Mouse (Mus musculus): Measurements from ENCODE around the gene Rnh1. TPM values are rescaled to one million over a fixed set of nuclear protein-coding genes. Genes with fewer than 3 reads are reported as not detected.

The Rnh1 gene
- 59.6 and 64.4 TPM in 2 replicates for polyA plus RNA-seq (2014; fragmentation: Nextera tagmentation; extraction: Ambion mirVana)

DNA sequence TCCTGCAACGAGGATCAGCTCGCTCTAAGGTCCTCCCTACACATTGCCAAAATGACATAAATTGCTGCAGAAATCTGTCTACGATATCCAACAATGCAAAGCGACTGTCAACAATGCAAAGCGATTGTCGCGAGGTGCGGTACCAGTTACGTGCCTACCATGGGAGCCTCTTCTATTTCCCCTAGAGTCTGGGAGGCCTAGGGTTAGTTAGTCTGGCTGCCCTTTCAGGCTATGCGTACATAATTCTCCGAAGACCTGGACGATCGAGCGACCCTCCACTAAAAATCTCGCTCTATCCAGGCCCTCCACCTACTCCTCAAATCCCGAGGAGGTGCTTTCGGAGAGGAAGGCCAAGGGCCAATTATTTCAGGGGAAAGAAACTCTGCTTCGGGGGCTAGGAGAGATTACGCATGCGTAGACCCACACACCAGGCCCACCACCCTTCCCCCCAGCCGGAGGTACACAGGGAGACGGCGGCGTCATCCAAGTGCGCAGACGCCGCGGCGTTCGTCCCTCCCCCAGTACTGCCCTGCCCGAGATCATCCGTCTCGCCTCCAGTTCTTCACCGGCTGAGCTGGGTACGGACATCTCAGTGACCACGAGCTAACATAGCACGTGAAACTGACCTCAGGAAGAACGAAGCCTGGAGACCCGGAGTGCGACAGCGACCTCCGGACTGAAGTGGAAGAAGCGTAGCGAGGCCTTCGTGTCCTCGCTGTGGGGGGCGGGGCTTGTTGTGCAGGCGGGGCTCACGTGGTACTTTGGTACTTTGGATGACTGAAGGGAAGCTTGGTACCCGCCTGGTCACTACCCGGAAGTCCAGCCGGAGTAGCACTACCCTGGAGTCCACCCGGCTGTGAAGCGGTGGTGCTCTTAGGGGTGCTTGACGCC, at the start of gene Rnh1:
TSS of gene Rnh1 (minus strand) at position 742 of the 891 bp plus-strand sequence.
- H3K4me2 ChIP-seq (replicated peaks; ENCODE audit: low read depth, low read length), result peak within 1 kb of the TSS; percentile 56
- no peaks in the 10 kb centered on the region for H3K9me3 ChIP-seq (ENCODE audit: control insufficient read depth, low read length)
- WGBS, result 4% methylated on average over 54 of the region's 55 CpGs
- no peaks in the 10 kb centered on the region for H3K27me3 ChIP-seq (ENCODE audit: control insufficient read depth, insufficient read depth, low read length)
- no peaks in the 10 kb centered on the region for H3K36me3 ChIP-seq (ENCODE audit: control insufficient read depth, insufficient read depth, low read length)
- H3K4me1 ChIP-seq (replicated peaks; ENCODE audit: control insufficient read depth, insufficient read depth, low read length), result 0 out of 2 replicates have a peak, but pooled peaks cover 3% of the 10 kb centered on the region
- peak within 1 kb of the TSS; percentile 90 for H3K27ac ChIP-seq (ENCODE audit: low read depth, low read length)
- peak; percentile 97 for ATAC-seq (ENCODE audit: low FRiP score)
- peak within 1 kb of the TSS; percentile 45 for H3K4me3 ChIP-seq (ENCODE audit: low read depth, low read length)
- peak; percentile 96 for DNase-seq (ENCODE audit: low spot score)
- peak within 1 kb of the TSS; percentile 60 for H3K9ac ChIP-seq (ENCODE audit: low read depth, low read length)

DNA sequence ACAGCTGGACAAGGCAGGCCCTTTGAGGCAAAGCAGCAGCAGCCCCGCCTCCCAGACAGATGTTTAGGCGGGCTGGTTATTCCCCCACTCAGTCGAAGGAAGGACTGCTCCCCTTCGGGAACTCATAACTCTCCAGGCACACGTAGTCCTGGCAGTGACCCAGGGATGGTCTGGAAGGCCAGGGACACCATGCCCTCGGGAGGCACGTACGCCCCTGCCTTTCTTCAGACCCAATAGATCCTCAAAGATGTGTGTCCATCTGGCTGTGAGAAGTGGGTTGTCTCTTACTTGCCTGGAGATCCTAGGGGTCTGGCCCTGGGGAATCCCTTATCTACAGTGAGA, 49.4 kb upstream of the Rnh1 start:
- Histone ChIP-seq H3K4me2 (replicated peaks; ENCODE audit: low read depth, low read length) (peak overlapping the region; percentile 93), H3K36me3 (ENCODE audit: control insufficient read depth, insufficient read depth, low read length) (0 out of 2 replicates have a peak, but pooled peaks cover 4% of the 10 kb centered on the region), H3K9me3 (ENCODE audit: control insufficient read depth, low read length) (no peaks in the 10 kb centered on the region), H3K27me3 (ENCODE audit: control insufficient read depth, insufficient read depth, low read length) (no peaks in the 10 kb centered on the region), H3K4me3 (ENCODE audit: low read depth, low read length) (peak overlapping the region; percentile 21), H3K9ac (ENCODE audit: low read depth, low read length) (peak overlapping the region; percentile 53), H3K4me1 (replicated peaks; ENCODE audit: control insufficient read depth, insufficient read depth, low read length) (peaks cover 9% of the 10 kb centered on the region), H3K27ac (ENCODE audit: low read depth, low read length) (peak overlapping the region; percentile 67)
- WGBS, result 15% methylated on average over 8 of the region's 8 CpGs
- no peak for ATAC-seq (ENCODE audit: low FRiP score)
- DNase-seq (ENCODE audit: low spot score), result no peak

DNA sequence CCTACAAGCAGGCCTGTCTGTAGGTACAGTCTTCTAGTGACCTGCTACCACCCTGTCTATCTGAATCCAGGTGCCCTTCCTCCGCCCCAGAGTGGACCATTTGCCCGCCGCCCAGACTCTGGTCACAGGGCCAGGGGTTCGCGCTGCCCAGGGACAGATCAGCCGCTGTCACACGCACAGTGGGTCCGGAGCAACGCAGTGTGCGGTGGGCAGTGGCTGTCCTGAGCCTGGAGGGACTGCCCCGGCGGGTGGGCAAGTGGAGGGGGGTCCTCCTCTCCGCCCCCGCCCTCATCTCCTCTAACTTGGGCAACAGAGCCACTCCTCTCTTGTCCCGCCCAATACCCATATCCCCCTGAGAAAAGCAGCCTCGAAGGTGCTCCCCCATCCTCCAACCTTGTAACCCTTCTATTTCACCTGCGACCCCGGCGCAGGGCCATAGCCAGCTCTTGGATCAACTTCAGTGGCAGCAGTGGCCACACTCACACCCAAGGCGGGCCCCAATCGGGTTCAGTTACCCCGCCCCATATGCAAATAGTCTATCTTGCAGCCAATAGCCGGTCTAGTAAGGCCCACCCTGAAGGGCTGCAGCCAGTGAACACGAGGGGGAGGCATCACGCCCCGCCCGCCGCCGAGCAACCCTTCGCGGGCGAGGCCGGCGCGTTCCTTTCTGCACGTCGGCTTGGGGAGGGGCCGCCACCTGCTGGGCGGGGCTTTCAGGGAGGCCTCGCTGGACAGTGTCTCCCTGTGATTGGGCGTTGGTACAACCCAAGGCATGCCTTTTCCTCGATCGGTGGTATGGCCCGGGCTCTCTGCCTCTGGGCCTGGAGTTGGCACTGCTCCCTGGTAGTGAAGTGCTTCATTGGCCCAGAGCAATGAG, 48.8 kb upstream of the Rnh1 start:
- 0 out of 2 replicates have a peak, but pooled peaks cover 4% of the 10 kb centered on the region for H3K36me3 ChIP-seq (ENCODE audit: control insufficient read depth, insufficient read depth, low read length)
- peaks cover 11% of the 10 kb centered on the region for H3K4me1 ChIP-seq (replicated peaks; ENCODE audit: control insufficient read depth, insufficient read depth, low read length)
- no peaks in the 10 kb centered on the region for H3K9me3 ChIP-seq (ENCODE audit: control insufficient read depth, low read length)
- H3K4me2 ChIP-seq (replicated peaks; ENCODE audit: low read depth, low read length), result peak overlapping the region; percentile 93
- peak overlapping the region; percentile 68 for H3K9ac ChIP-seq (ENCODE audit: low read depth, low read length)
- peak overlapping the region; percentile 44 for H3K4me3 ChIP-seq (ENCODE audit: low read depth, low read length)
- ATAC-seq (ENCODE audit: low FRiP score) (peak; percentile 97), DNase-seq (ENCODE audit: low spot score) (peak; percentile 99)
- WGBS, result 2% methylated on average over 44 of the region's 44 CpGs
- peak overlapping the region; percentile 67 for H3K27ac ChIP-seq (ENCODE audit: low read depth, low read length)
- H3K27me3 ChIP-seq (ENCODE audit: control insufficient read depth, insufficient read depth, low read length), result no peaks in the 10 kb centered on the region

DNA sequence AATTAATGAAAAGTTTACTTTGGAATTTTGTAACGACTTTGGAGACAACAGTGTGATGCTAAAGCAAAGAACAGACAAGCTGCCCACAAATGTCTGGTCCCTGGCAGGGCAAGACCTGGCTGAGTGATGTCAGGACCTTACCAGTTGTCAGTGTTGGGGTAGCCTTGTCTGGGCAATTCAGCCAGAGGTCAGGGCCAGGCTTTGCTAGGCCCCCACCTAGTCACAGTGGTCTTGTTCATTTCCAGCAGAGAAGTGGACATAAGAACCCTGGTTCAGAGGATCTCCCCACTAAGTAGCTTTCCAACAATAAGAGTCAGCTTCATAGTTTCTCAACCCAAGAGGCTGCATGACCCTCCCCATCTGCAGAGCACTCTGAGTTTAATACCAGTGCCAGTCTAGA, 47.7 kb upstream of the Rnh1 start:
- Histone ChIP-seq H3K27me3 (ENCODE audit: control insufficient read depth, insufficient read depth, low read length) (no peaks in the 10 kb centered on the region), H3K4me1 (replicated peaks; ENCODE audit: control insufficient read depth, insufficient read depth, low read length) (peaks cover 11% of the 10 kb centered on the region), H3K4me3 (ENCODE audit: low read depth, low read length) (no peak overlapping the region), H3K9ac (ENCODE audit: low read depth, low read length) (no peak overlapping the region), H3K27ac (ENCODE audit: low read depth, low read length) (no peak overlapping the region), H3K36me3 (ENCODE audit: control insufficient read depth, insufficient read depth, low read length) (0 out of 2 replicates have a peak, but pooled peaks cover 4% of the 10 kb centered on the region), H3K9me3 (ENCODE audit: control insufficient read depth, low read length) (no peaks in the 10 kb centered on the region), H3K4me2 (replicated peaks; ENCODE audit: low read depth, low read length) (no peak overlapping the region)
- ATAC-seq (ENCODE audit: low FRiP score) (no peak), DNase-seq (ENCODE audit: low spot score) (no peak)
- WGBS, result 80% methylated on average over 1 of the region's 1 CpGs

DNA sequence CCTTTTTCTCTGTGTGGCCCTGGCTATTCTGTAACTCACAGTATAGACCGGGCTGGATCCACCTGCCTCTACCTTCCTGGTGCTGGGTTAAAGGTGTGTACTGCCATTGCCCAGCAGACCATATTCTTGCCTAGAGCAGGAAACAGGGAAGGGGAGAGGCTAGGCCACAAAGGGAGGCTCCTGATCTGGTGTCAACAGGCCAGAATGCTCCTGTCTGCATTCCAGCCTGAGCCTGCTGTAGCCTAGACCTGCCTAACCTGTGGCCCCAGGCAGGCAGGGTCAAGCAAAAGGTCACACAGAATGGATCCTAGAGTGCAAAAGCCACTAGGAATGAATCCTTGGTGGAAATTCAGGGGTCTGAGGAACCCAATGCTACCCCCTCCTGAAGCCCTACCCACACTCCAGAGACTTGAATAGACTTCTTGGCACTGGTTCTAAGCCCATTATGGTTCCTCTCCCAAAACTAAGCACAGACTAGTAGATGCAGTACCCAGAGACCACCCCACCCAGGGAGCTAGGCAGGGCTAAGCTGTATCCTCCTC, 47.0 kb upstream of the Rnh1 start:
- Histone ChIP-seq H3K9me3 (ENCODE audit: control insufficient read depth, low read length) (no peaks in the 10 kb centered on the region), H3K4me2 (replicated peaks; ENCODE audit: low read depth, low read length) (no peak overlapping the region), H3K4me3 (ENCODE audit: low read depth, low read length) (no peak overlapping the region), H3K4me1 (replicated peaks; ENCODE audit: control insufficient read depth, insufficient read depth, low read length) (peaks cover 16% of the 10 kb centered on the region), H3K9ac (ENCODE audit: low read depth, low read length) (no peak overlapping the region), H3K27ac (ENCODE audit: low read depth, low read length) (peak overlapping the region; percentile 17; the same call in 1 of the 2 replicates), H3K27me3 (ENCODE audit: control insufficient read depth, insufficient read depth, low read length) (no peaks in the 10 kb centered on the region), H3K36me3 (ENCODE audit: control insufficient read depth, insufficient read depth, low read length) (0 out of 2 replicates have a peak, but pooled peaks cover 4% of the 10 kb centered on the region)
- 93% methylated on average over 1 of the region's 1 CpGs for WGBS
- ATAC-seq (ENCODE audit: low FRiP score) (no peak), DNase-seq (ENCODE audit: low spot score) (no peak)

DNA sequence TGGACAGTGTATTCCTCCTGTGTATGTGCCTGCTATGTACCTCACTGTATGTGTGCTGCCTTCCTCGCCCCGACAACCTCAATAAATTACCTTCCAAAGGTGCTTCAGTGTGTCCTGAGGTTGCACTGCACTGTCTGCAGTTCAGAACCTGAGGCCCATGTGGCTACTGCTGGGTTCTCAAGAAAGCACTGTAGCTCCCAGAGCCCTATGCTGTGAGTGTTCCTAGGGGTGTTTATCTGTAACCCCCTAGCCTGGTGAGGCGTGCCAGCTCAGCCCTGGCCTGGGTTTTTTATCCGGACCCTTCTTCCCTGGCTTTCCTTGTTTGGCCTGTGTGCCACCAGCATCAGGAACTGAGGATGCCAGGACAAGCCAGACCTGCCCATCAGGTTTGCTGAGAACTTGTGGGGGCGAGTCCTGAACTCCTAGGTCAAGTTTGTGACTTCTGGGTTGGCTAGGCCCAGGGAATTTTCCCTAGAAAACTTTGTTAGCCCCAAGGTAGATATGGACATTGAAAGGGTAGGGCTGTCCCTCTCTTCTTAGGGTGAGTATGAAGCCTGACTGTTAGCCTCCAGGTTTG, 46.0 kb upstream of the Rnh1 start:
- H3K36me3 ChIP-seq (ENCODE audit: control insufficient read depth, insufficient read depth, low read length), result 0 out of 2 replicates have a peak, but pooled peaks cover 4% of the 10 kb centered on the region
- no peak overlapping the region for H3K4me3 ChIP-seq (ENCODE audit: low read depth, low read length)
- H3K9me3 ChIP-seq (ENCODE audit: control insufficient read depth, low read length), result no peaks in the 10 kb centered on the region
- no peaks in the 10 kb centered on the region for H3K27me3 ChIP-seq (ENCODE audit: control insufficient read depth, insufficient read depth, low read length)
- no peak overlapping the region for H3K9ac ChIP-seq (ENCODE audit: low read depth, low read length)
- WGBS, result 92% methylated on average over 5 of the region's 5 CpGs
- DNase-seq (ENCODE audit: low spot score) (no peak), ATAC-seq (ENCODE audit: low FRiP score) (no peak)
- peaks cover 16% of the 10 kb centered on the region for H3K4me1 ChIP-seq (replicated peaks; ENCODE audit: control insufficient read depth, insufficient read depth, low read length)
- no peak overlapping the region for H3K4me2 ChIP-seq (replicated peaks; ENCODE audit: low read depth, low read length)
- no peak overlapping the region for H3K27ac ChIP-seq (ENCODE audit: low read depth, low read length)

DNA sequence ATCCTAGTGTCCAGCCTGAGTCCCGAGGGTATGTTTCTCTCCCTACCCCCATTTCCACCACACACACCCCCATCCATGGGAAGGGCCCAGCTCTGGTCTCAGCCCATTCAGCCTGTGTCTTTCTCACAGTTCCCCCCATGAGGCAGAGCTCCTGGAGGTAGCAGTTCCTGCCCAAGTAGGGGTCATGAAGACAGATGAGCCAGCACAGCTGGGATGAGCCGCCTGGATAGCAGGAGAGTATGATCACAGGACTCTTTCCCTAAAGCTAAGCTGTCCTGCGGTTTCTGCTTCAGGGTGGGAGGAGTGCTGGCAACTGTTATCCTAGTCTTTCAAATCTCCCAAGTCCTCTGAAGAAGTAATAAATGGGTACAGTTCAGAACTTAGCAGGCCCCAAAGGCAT, 45.5 kb upstream of the Rnh1 start:
- ATAC-seq (ENCODE audit: low FRiP score) (no peak), DNase-seq (ENCODE audit: low spot score) (no peak)
- no peak overlapping the region for H3K9ac ChIP-seq (ENCODE audit: low read depth, low read length)

More for the DNA sequence above, 45.5 kb upstream of the Rnh1 start:
- H3K4me1 ChIP-seq (replicated peaks; ENCODE audit: control insufficient read depth, insufficient read depth, low read length), result peaks cover 16% of the 10 kb centered on the region
- H3K27ac ChIP-seq (ENCODE audit: low read depth, low read length), result no peak overlapping the region
- no peak overlapping the region for H3K4me2 ChIP-seq (replicated peaks; ENCODE audit: low read depth, low read length)
- no peaks in the 10 kb centered on the region for H3K27me3 ChIP-seq (ENCODE audit: control insufficient read depth, insufficient read depth, low read length)
- no peaks in the 10 kb centered on the region for H3K9me3 ChIP-seq (ENCODE audit: control insufficient read depth, low read length)
- 81% methylated on average over 3 of the region's 3 CpGs for WGBS
- H3K36me3 ChIP-seq (ENCODE audit: control insufficient read depth, insufficient read depth, low read length), result 0 out of 2 replicates have a peak, but pooled peaks cover 4% of the 10 kb centered on the region
- no peak overlapping the region for H3K4me3 ChIP-seq (ENCODE audit: low read depth, low read length)

Data from hindbrain, embryonic 11.5 days (tissue).